Mouse (Mus musculus): ENCODE measurements around the gene Cfap206.

Cfap206 gene

GRCm38 (mm10) chr4:34667923-34668322 is 62.1 kb downstream of the Cfap206 start:
- no peak for DNase-seq (ENCODE audit: low spot score)

DNA sequence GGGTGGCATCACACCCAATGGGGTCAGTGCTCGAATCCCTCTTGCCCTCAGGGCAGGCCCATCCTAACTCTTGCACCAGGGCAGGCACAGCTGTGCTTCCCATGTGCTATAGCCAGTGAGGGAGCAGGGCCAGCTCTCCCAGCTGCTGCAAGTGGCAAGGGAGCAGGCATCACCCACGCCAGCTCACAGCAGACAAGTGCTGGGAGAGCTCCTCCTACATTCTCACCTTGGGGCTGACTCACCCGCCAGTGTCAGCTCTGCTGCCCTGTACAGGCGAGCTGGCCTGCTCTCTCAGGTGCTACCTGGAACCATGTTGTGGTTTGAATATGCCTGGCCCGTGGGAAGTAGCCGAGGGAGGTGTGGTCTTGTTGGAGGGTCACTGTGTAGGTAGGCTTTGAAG is 68.1 kb downstream of the Cfap206 start:
- DNase-seq (ENCODE audit: low spot score): no peak

DNA sequence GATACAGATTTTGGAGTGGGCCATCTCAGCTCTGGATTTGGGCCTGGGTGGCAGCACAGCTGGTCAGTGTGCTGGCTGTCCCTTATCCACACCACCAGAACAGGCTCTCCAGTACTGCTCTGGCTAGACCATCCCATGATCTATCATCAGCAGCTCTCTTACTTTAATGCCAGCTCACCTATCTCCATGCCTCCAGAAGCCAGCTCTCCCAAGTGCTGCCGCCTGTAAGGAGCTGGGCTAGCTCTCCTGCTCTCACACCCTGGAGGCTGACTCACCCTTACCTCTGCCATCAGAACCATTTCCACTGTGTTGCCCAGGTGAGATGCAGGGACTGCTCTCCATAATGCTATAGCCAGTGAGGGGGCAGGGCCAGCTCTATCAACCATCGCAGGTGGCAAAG is 68.5 kb downstream of the Cfap206 start:
- DNase-seq (ENCODE audit: low spot score): no peak

- DNase-seq (ENCODE audit: low spot score): no peak
These were observed 71.0 kb downstream of the Cfap206 start for GRCm38 (mm10) chr4:34659012-34659411.

DNA sequence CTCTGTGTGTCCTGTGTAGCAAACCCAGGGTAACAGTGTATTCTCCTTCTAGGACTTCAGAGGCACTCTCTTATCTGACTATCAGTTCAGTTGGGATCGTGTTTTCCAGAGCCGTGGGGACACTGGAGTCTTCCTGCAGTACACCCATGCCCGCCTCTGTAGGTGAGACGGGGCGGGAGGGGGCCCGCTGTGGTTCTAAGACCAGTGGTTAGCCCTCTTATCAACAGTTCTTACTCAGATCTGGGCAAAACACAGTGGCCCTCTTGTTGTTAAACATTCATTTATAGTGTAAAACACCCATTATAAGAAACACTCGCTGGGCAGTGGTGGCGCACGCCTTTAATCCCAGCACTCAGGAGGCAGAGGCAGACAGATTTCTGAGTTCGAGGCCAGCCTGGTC is 73.9 kb downstream of the Cfap206 start:
- DNase-seq (ENCODE audit: low spot score): no peak

GRCm38 (mm10) chr4:34653179-34653578 is 76.8 kb downstream of the Cfap206 start:
- DNase-seq (ENCODE audit: low spot score): no peak

DNA sequence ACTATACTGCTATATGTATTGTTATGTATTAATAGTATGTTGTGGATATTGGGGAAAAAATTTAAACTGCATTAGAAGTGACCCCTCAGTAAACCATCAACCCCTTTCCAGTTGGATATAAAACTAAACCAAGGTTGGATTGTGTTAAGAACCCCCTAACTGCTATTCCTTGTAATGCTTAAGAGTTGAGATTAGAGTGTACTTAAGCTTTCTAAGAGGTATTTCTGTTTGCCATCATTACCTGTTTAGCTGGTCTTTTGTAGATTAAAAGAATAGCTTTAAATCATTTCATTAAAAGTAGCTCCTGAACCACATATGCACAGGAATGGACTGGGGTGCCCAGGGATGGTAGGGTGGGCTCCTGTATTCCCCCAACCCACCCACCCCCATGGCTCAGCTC is 85.2 kb downstream of the Cfap206 start:
- DNase-seq (ENCODE audit: low spot score): no peak

DNA sequence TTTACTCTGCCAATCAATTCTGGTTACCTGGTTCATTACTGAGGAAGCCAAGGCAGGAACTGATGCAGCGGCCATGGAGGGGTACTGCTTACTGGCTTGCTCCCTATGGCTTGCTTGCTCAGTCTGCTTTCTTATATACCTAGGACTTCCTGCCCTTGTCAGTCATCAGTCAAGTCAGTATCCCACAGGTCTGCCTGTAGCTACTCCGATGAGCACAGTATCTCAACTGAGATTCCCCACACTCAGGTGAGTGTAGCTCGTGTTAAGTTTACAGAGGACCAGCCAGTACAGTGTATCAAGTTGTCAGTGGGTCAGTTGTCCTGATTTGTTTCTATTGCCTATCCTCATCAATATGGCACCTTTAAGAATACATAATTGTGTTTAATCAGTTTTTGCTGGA is 89.3 kb downstream of the Cfap206 start:
- DNase-seq (ENCODE audit: low spot score): no peak

DNA sequence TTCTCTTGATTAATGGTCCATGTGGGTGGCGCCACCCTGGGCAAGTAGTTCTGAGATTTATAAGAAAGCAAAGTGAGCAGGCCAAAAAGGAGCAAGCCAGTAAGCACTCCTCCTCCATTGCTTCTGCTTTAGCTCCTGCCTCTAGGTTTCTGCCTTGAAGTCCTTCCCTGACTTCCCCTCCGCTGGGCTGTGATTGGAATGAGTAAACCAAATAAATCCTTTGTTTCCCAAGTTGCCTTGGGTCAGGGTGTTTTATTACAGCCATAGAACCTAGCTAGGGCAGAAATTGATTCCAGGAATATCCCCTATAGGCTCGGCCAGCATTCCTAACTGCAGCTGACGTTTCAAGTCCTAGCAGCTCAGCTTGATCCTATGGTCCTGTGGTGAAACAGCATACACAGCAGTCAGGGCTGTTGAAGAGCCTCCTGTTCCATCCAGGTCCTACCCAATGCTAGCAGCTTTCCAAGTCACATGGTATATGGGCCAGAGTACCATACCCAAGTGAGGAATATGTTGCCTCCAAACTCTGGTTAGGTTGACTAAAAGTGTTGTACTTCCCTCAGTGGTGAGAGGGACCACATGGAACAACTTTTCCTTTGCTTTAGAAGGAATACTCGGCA is 90.2 kb downstream of the Cfap206 start:
- DNase-seq (ENCODE audit: low spot score): no peak
